Mouse (Mus musculus) Patski (cell line): ENCODE measurements around the gene Srsf3. TPM values are rescaled to one million over a fixed set of nuclear protein-coding genes. Genes with fewer than 3 reads are reported as not detected.
"Not testable (repeated sequence)": the region's sequence is repeated elsewhere in the genome, so short reads cannot be mapped to it uniquely, and the experiment has no call there.

Experiments
- ATAC-seq: fragments of 100-300 bp; one replicate; pipeline ENCODE4 v1.8.0; 2021
- CTCF ChIA-PET: fragments of 350-600 bp; sonication (Branson Sonifier 250); formaldehyde crosslinking; loops from one replicate; lab custom pipeline; 2022; ENCODE audit warnings: inconsistent platforms; lab: Charles Lee
- POLR2A ChIA-PET: fragments of 350-600 bp; sonication (Branson Sonifier 250); formaldehyde crosslinking; loops from one replicate; lab custom pipeline; 2022; ENCODE audit warnings: antibody characterized with exemption, inconsistent platforms; lab: Charles Lee
- DNase-seq: peaks from one replicate; pipeline ENCODE4 v3.0.0-alpha.2; 2011; ENCODE audit warnings: low read depth, low spot score
- H3K27me3 ChIP-seq: fragments of 371-371 bp; one replicate; pipeline ENCODE4 v1.5.1; 2021
- CTCF ChIP-seq: fragments of 100-300 bp; IDR thresholded peaks from one replicate; pipeline ENCODE4 v1.5.1; 2021
- in situ Hi-C: fragments of 300-500 bp; cut with MboI; formaldehyde crosslinking; loops from 3 replicates; pipeline ENCODE4 v1.11.1; 2018; ENCODE audit warnings: low pct_unique_long_range_greater_than_20kb, mixed read lengths
- polyA plus RNA-seq: library from polyadenylated mRNA; unstranded; gene quantifications from one replicate; pipeline ENCODE4 v1.2.3, GENCODE M21; 2021

Srsf3 gene
- polyA plus RNA-seq = 187 TPM

DNA sequence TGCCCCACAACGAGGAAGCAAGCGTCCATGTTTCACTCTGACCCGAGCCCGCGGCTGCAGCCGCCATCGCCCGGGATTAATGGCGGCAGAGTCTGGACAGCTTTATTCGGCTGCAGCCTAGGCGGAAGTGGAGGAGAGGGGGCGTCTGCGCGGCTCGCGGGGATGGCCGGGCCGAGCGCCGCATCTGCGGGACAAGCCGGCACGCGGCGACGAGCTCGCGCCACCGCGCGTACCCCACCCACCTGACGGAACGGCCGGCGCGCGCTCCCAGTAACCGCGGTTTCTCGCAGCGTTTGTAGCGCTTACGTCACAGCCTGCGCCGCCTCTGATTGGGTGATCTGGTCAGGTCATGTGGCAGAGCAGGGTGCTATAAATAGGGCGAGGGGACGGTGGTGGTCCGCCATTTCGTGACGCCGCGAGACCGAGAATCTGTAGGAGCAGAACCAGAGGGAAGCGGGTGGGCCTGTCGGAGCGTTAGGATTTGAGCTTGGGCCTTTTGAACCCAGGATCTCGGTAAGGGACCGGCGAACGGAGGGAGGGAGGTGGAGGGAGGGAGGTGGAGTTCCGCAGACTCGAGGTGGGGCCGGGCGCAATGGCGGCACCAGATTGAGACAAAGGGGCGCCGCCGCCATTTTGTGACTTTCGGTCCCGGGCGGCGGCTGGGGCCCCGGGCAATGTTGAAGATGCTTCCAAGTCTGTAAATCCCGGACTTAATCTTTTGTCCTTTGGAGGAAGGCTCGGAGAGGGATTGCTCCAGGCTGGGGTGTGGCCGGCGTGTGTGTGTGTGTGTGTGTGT lies at the start of gene Srsf3:
Srsf3 (plus strand) TSS at position 355 of the 796 bp plus-strand sequence.
- ChIA-PET POLR2A (interaction anchor here (0.7 to 1.5 kb wide), 4 partner anchors 11 to 65 kb away, joined by 3 read pairs; no protein-coding TSS in a partner anchor), CTCF (interaction anchor here (0.8 to 1.0 kb wide), 3 partner anchors 8 to 62 kb away, joined by 3 to 4 read pairs (median 3); no protein-coding TSS in a partner anchor)
- ATAC-seq = peak; percentile 76
- DNase-seq = peak; percentile 83
- H3K27me3 ChIP-seq = no peaks in the 10 kb centered on the region
- in situ Hi-C loops = no loop called here
- TF ChIP-seq CTCF = no peak

DNA sequence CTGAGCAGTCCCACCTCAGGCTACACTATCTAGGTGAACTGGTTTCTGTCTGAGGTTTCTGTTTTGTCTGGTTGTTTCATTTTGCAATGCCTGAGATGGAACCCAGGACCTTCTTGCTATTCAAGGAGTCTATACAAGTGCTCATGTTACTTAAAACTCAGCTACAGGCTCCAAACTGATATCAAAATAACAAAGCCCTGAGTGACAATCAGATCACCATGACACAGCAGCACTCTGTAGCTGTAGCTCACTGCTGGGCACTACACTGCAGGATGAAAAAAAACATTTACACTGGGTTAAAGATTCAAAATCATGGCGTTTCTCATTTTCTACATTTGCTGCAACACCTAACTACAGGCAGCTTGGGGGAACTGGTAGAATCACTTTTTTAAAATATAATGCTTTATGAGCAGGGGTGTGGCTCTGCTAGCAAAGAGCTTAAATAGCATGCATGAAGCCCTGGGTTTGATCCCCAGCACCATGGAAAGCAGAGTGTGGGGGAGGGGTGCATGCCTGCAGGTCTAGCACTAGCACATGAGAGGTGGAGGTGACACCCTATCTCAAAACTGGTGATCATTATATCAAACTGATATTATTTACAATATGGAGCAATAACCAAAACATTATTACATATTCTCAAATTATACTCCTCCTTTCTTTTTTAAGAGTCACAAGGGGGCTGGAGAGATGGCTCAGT lies 47.6 kb upstream of the Srsf3 start:
- DNase-seq (no peak), ATAC-seq (no peak)
- TF ChIP-seq CTCF = no peak
- H3K27me3 ChIP-seq = no peaks in the 10 kb centered on the region
- ChIA-PET POLR2A (no interaction called here), CTCF (interaction anchor here (3.1 kb wide), 1 partner anchor 111 kb away, joined by 8 read pairs; no protein-coding TSS in a partner anchor)
- in situ Hi-C loops = no loop called here

DNA sequence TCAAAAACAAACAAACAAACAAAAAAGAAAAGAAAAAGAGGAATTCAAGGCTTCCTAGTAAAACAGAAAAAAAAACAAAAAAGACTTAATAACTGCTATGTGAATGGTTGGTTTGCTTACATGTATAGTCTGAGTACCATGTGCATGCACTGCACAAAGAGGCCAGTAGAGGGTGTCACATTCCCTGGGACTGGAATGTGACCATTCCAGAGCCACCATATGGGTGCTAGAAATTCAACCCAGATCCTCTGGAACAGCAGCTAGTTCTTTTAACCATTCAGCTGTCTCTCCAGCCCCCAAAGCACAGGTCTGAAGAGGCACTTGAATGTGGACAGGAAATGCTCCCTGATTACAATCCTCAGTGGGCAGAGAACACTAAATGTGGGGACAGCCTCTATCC lies 45.6 kb upstream of the Srsf3 start:
- POLR2A ChIA-PET = interaction anchor here (0.5 kb wide), 1 partner anchor 807 kb away, joined by 3 read pairs; no protein-coding TSS in a partner anchor
- DNase-seq (no peak), ATAC-seq (no peak)
- TF ChIP-seq CTCF = peak; percentile 76
- no peaks in the 10 kb centered on the region for H3K27me3 ChIP-seq
- CTCF ChIA-PET = interaction anchor here (0.8 to 3.4 kb wide), 12 partner anchors 9 to 184 kb away, joined by 3 to 15 read pairs (median 4); partner anchors contain the start of gene Stk38
- in situ Hi-C loops = no loop called here

DNA sequence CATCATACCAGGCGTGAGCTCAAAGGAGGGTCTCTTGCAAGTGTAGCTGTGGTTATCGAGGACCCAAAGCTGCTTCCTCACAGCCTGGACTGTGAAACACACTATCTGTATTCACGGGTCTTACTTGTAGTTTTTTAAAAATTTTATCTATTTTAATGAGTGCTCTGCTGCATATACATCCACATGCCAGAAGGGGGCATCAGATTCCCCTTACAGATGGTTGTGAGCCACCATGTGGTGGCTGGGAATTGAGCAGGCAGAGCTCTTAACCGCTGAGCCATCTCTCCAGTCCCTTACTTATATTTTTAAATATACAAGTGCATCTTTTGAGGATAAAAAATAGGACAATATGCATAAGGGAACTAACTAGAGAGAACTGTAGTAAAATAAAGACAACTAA lies 44.7 kb upstream of the Srsf3 start:
- no peak for DNase-seq
- peak; percentile 92 for TF ChIP-seq CTCF
- CTCF ChIA-PET = interaction anchor here (0.5 to 3.4 kb wide), 15 partner anchors 8 to 184 kb away, joined by 3 to 15 read pairs (median 4); partner anchors contain the start of gene Stk38
- no peak for ATAC-seq
- POLR2A ChIA-PET = interaction anchor here (0.5 to 1.3 kb wide), 2 partner anchors 20 to 807 kb away, joined by 3 read pairs; partner anchors contain the start of gene Stk38
- in situ Hi-C loops = no loop called here
- H3K27me3 ChIP-seq = no peaks in the 10 kb centered on the region

DNA sequence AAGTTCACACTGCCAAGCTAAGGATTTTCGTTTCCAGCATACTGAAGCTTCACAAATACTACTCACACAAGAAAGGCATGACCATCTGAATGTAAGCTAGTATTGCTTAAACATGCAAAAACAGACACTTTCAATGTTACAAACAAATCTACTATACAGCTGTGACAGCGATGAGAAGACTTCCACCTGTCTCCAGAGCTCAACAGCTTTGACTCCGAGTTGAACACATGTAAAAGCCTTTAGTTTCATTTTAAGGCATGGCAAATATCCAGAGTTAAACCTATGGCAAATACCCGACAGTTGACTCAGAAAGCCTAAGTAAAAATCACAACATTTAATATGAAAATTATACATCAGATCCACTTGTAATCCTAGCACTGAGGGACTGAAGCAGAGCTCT lies 44.1 kb upstream of the Srsf3 start:
- no peak for DNase-seq
- no peaks in the 10 kb centered on the region for H3K27me3 ChIP-seq
- ATAC-seq = no peak
- POLR2A ChIA-PET = interaction anchor here (1.3 kb wide), 1 partner anchor 19 kb away, joined by 3 read pairs; the partner anchor contains the start of gene Stk38
- CTCF ChIA-PET = interaction anchor here (0.8 to 3.4 kb wide), 8 partner anchors 10 to 108 kb away, joined by 4 to 15 read pairs (median 6); no protein-coding TSS in a partner anchor
- in situ Hi-C loops = no loop called here
- TF ChIP-seq CTCF = no peak

DNA sequence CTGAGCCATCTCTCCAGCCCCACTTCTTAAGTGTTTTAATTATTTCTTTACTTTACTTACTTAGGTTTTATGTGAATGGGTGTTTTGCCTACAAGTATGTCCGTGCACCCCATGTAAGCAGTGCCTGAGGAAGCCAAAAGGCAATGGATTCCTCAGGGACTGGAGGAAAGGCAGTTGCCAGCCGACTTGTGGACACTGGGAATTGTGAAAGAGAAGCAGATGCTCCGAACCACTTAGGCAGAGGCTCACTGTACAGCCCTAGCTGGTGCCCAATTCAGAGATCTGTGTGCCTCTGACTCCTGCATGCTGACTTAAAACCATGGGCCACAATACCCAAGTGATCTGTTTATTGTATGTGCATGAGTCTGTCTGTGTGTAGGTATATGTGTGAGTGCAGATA lies 43.4 kb upstream of the Srsf3 start:
- TF ChIP-seq CTCF = no peak
- DNase-seq (no peak), ATAC-seq (no peak)
- in situ Hi-C loops = no loop called here
- H3K27me3 ChIP-seq = no peaks in the 10 kb centered on the region
- ChIA-PET POLR2A (no interaction called here), CTCF (interaction anchor here (3.4 kb wide), 1 partner anchor 10 kb away, joined by 11 read pairs; no protein-coding TSS in a partner anchor)

DNA sequence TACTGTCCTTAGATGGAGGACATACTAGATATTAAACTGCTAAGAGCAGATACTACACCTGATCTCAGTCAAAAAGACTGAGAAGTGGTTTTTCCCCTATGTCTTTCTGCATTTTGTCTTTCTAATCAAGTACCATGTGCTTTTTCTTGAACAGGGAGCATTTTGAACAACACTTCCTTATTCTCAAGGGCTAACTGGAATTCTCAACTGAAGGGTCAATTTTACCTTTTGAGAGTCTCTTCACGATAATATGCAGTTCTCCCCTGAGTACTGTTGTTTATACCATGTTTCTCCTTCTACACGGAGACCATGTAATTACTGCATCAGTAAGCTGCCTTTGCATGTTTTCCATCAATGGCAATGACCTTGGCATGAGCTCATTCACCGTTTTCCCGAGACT lies 42.4 kb upstream of the Srsf3 start:
- ATAC-seq (no peak), DNase-seq (no peak)
- POLR2A ChIA-PET = interaction anchor here (0.7 to 0.9 kb wide), 2 partner anchors 14 to 55 kb away, joined by 3 read pairs; no protein-coding TSS in a partner anchor
- no peaks in the 10 kb centered on the region for H3K27me3 ChIP-seq
- CTCF ChIA-PET = interaction anchor here (1.0 kb wide), 1 partner anchor 15 kb away, joined by 3 read pairs; no protein-coding TSS in a partner anchor
- in situ Hi-C loops = no loop called here
- no peak for TF ChIP-seq CTCF

DNA sequence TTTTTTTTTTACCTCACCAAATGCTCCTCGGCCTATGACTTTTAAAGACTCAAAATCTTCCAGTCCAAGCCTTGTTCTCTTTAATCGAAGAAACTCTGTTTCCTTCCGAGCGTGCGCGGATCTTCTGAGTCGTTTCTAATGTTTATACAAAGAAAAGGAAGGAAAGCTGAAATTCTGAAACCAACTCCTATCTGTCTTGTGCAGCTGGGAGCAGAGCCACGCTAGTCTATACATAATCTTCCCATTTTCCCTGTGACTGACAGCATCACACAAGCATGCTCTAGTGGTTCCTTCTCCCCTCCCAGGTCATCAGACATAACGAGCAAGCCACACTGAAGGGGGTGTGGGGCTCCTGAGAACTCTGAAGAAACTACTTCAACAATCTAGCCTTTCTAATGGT lies 41.1 kb upstream of the Srsf3 start:
- in situ Hi-C loops = no loop called here
- H3K27me3 ChIP-seq = no peaks in the 10 kb centered on the region
- CTCF ChIA-PET = interaction anchor here (0.7 kb wide), 1 partner anchor 9 kb away, joined by 3 read pairs; no protein-coding TSS in a partner anchor
- no peak for ATAC-seq
- POLR2A ChIA-PET = interaction anchor here (0.7 to 0.9 kb wide), 2 partner anchors 13 to 36 kb away, joined by 3 read pairs; no protein-coding TSS in a partner anchor
- DNase-seq = no peak
- TF ChIP-seq CTCF = no peak

DNA sequence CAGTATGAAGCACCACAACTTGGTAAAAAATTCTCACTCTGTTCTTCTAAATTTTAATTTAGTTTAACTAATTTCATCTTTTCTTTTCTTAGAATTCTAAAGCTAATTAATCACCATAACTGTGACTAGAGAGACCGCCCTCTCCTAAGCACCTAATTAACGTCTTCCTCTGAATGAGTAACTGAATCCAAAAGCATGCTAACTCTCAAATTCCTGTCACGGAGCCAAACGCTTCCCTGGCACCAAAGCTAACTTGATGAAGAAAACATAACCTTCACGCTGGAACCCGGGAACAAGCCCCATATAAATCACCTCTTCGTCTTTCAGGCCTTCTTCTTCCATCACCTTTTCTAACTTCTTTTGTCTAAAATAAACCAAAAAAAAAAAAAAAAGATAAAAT lies 40.3 kb upstream of the Srsf3 start:
- DNase-seq = no peak
- in situ Hi-C loops = no loop called here
- no peak for ATAC-seq
- ChIA-PET POLR2A (interaction anchor here (0.6 to 0.7 kb wide), 2 partner anchors 21 to 38 kb away, joined by 3 read pairs; no protein-coding TSS in a partner anchor), CTCF (no interaction called here)
- no peak for TF ChIP-seq CTCF
- no peaks in the 10 kb centered on the region for H3K27me3 ChIP-seq

DNA sequence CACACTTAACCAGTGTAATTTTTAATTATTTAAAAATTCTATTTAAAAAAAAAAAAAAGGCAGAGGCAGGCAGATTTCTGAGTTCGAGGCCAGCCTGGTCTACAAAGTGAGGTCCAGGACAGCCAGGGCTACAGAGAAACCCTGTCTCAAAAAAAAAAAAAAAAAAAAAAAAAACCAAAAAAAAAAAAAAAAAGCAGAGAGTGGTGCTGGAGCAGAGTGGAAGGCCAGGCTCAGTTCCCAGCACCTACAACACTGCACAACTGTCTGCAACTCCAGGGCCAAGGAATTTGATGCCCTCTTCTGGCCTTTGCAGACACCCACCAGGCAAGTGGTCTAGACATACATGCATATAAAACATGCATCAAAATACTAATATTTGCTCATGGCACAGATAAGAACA lies 39.4 kb upstream of the Srsf3 start:
- CTCF ChIA-PET, DNase-seq, H3K27me3 ChIP-seq, ATAC-seq, in situ Hi-C loops: not testable (repeated sequence)
- POLR2A ChIA-PET = interaction anchor here (0.5 to 0.7 kb wide), 2 partner anchors 10 to 22 kb away, joined by 3 to 4 read pairs; no protein-coding TSS in a partner anchor
